Mouse (Mus musculus) limb, embryonic 15.5 days (tissue): Measurements from ENCODE around the gene Dnaja4. TPM values are rescaled to one million over a fixed set of nuclear protein-coding genes. Genes with fewer than 3 reads are reported as not detected.

ENCODE experiments used
- ATAC-seq: fragments of 200-750 bp; cut with Nextera tagmentation; 2 replicates; pipeline ENCODE4 v1.8.0; 2017; ENCODE audit warnings: low read depth, moderate TSS enrichment; ENCODE audit not compliant: insufficient number of reproducible peaks, low FRiP score, low TSS enrichment
- H3K27ac ChIP-seq: fragments of 300-500 bp; sonication (generic); 2 replicates; pipeline ENCODE4 v1.5.1; 2015; ENCODE audit warnings: moderate library complexity, mild to moderate bottlenecking, inconsistent platforms
- H3K27me3 ChIP-seq: fragments of 300-500 bp; sonication (generic); 2 replicates; pipeline ENCODE4 v1.6.1; 2015; ENCODE audit warnings: inconsistent platforms
- H3K36me3 ChIP-seq: fragments of 300-500 bp; sonication (generic); 2 replicates; pipeline ENCODE4 v1.6.1; 2015; ENCODE audit warnings: inconsistent platforms
- H3K4me1 ChIP-seq: fragments of 300-500 bp; sonication (generic); 2 replicates; pipeline ENCODE4 v1.6.1; 2015; ENCODE audit warnings: inconsistent platforms
- H3K4me2 ChIP-seq: fragments of 300-500 bp; sonication (generic); 2 replicates; pipeline ENCODE4 v1.6.1; 2015; ENCODE audit warnings: mild to moderate bottlenecking, inconsistent platforms
- H3K4me3 ChIP-seq: fragments of 300-500 bp; sonication (generic); 2 replicates; pipeline ENCODE4 v1.5.1; 2015; ENCODE audit warnings: mild to moderate bottlenecking, inconsistent platforms
- H3K9ac ChIP-seq: fragments of 300-500 bp; sonication (generic); 2 replicates; pipeline ENCODE4 v1.6.1; 2015; ENCODE audit warnings: inconsistent platforms
- H3K9me3 ChIP-seq: fragments of 300-500 bp; sonication (generic); 2 replicates; pipeline ENCODE4 v1.6.1; 2016; ENCODE audit warnings: inconsistent platforms
- WGBS: fragments of 180-500 bp; shearing (Covaris S2); methylation state at CpG from one replicate; pipeline ENCODE4 v1.1.7; 2015; 5-methylcytosine and 5-hydroxymethylcytosine counted together
- polyA plus RNA-seq: library from polyadenylated mRNA; unstranded; fragments of >200 nt; fragmentation: Nextera tagmentation; extraction: Ambion mirVana; gene quantifications from 2 replicates; pipeline ENCODE4 v1.2.1, GENCODE M21; 2015

Gene Dnaja4
- polyA plus RNA-seq: 10.1 and 14.8 TPM in 2 replicates

- peaks cover 5% of the 10 kb centered on the region; the same call in 1 of the 2 replicates for H3K27me3 ChIP-seq
- peak within 1 kb of the TSS; percentile 76 for H3K4me3 ChIP-seq
- H3K4me1 ChIP-seq: peaks cover 11% of the 10 kb centered on the region
- peak within 1 kb of the TSS; percentile 94 for H3K4me2 ChIP-seq
- H3K27ac ChIP-seq: peak within 1 kb of the TSS; percentile 47
- peak within 1 kb of the TSS; percentile 85 for H3K9ac ChIP-seq
- H3K9me3 ChIP-seq: no peaks in the 10 kb centered on the region
- 60% methylated on average over 17 of the region's 17 CpGs for WGBS
- H3K36me3 ChIP-seq: no peaks in the 10 kb centered on the region
- no peak for ATAC-seq
Measured at GRCm38 (mm10) chr9:54698318-54699086, at the start of gene Dnaja4. Gene Dnaja4 (plus strand): TSS chr9:54698873.

- Histone ChIP-seq H3K4me1 (no peaks in the 10 kb centered on the region), H3K27me3 (no peaks in the 10 kb centered on the region), H3K36me3 (no peaks in the 10 kb centered on the region), H3K9ac (no peak overlapping the region), H3K4me2 (no peak overlapping the region), H3K4me3 (no peak overlapping the region), H3K9me3 (no peaks in the 10 kb centered on the region), H3K27ac (no peak overlapping the region)
- ATAC-seq: no peak
- WGBS: 85% methylated on average over 1 of the region's 1 CpGs
Measured at GRCm38 (mm10) chr9:54649360-54649759, 49.3 kb upstream of the Dnaja4 start.

- H3K4me1 ChIP-seq: no peaks in the 10 kb centered on the region
- no peak overlapping the region for H3K4me2 ChIP-seq
- no peaks in the 10 kb centered on the region for H3K36me3 ChIP-seq
- no peak for ATAC-seq
- no peak overlapping the region for H3K9ac ChIP-seq
- H3K27me3 ChIP-seq: no peaks in the 10 kb centered on the region
- 85% methylated on average over 2 of the region's 2 CpGs for WGBS
- no peak overlapping the region for H3K27ac ChIP-seq
- no peaks in the 10 kb centered on the region for H3K9me3 ChIP-seq
- H3K4me3 ChIP-seq: no peak overlapping the region
Measured at GRCm38 (mm10) chr9:54652778-54653177, 45.9 kb upstream of the Dnaja4 start.

- no peak for ATAC-seq
- Histone ChIP-seq H3K27me3 (no peaks in the 10 kb centered on the region), H3K9ac (no peak overlapping the region), H3K27ac (no peak overlapping the region), H3K9me3 (no peaks in the 10 kb centered on the region), H3K4me1 (no peaks in the 10 kb centered on the region), H3K36me3 (no peaks in the 10 kb centered on the region), H3K4me3 (no peak overlapping the region), H3K4me2 (no peak overlapping the region)
- WGBS: 91% methylated on average over 2 of the region's 2 CpGs
Measured at GRCm38 (mm10) chr9:54655846-54656245, 42.8 kb upstream of the Dnaja4 start.

- H3K9ac ChIP-seq: no peak overlapping the region
- no peak for ATAC-seq
- WGBS: 84% methylated on average over 6 of the region's 6 CpGs
- no peak overlapping the region for H3K27ac ChIP-seq
- no peaks in the 10 kb centered on the region for H3K27me3 ChIP-seq
- H3K36me3 ChIP-seq: no peaks in the 10 kb centered on the region
- H3K4me2 ChIP-seq: no peak overlapping the region
- no peaks in the 10 kb centered on the region for H3K4me1 ChIP-seq
- H3K4me3 ChIP-seq: no peak overlapping the region
- no peaks in the 10 kb centered on the region for H3K9me3 ChIP-seq
Measured at GRCm38 (mm10) chr9:54656402-54656801, 42.3 kb upstream of the Dnaja4 start.

GRCm38 (mm10) chr9:54658773-54659172 is 39.9 kb upstream of the Dnaja4 start:
- Histone ChIP-seq H3K9me3 (no peaks in the 10 kb centered on the region), H3K9ac (no peak overlapping the region), H3K27ac (no peak overlapping the region), H3K4me3 (no peak overlapping the region), H3K36me3 (no peaks in the 10 kb centered on the region), H3K27me3 (no peaks in the 10 kb centered on the region), H3K4me1 (peaks cover 8% of the 10 kb centered on the region; the same call in 1 of the 2 replicates), H3K4me2 (no peak overlapping the region)
- no peak for ATAC-seq
- 84% methylated on average over 6 of the region's 6 CpGs for WGBS

GRCm38 (mm10) chr9:54661605-54662377 is 36.9 kb upstream of the Dnaja4 start, which contains the start of gene Acsbg1:
Gene Acsbg1 (minus strand): TSS chr9:54661870.
- ATAC-seq: no peak
- WGBS: 23% methylated on average over 10 of the region's 10 CpGs
- H3K4me2 ChIP-seq: no peak within 1 kb of the TSS

GRCm38 (mm10) chr9:54664358-54664757 is 34.3 kb upstream of the Dnaja4 start:
- Histone ChIP-seq H3K4me2 (no peak overlapping the region), H3K36me3 (no peaks in the 10 kb centered on the region), H3K4me3 (no peak overlapping the region), H3K27me3 (no peaks in the 10 kb centered on the region), H3K4me1 (peaks cover 8% of the 10 kb centered on the region; the same call in 1 of the 2 replicates), H3K27ac (no peak overlapping the region), H3K9me3 (no peaks in the 10 kb centered on the region), H3K9ac (no peak overlapping the region)
- 76% methylated on average over 9 of the region's 9 CpGs for WGBS
- no peak for ATAC-seq

More at GRCm38 (mm10) chr9:54661605-54662377, 36.9 kb upstream of the Dnaja4 start, which contains the start of gene Acsbg1:
- Histone ChIP-seq H3K36me3 (no peaks in the 10 kb centered on the region), H3K9ac (no peak within 1 kb of the TSS), H3K9me3 (no peaks in the 10 kb centered on the region), H3K27me3 (no peaks in the 10 kb centered on the region), H3K4me1 (peaks cover 8% of the 10 kb centered on the region; the same call in 1 of the 2 replicates), H3K4me3 (no peak within 1 kb of the TSS), H3K27ac (no peak within 1 kb of the TSS)

- Histone ChIP-seq H3K36me3 (no peaks in the 10 kb centered on the region), H3K4me3 (no peak overlapping the region), H3K4me1 (peaks cover 8% of the 10 kb centered on the region; the same call in 1 of the 2 replicates), H3K9me3 (no peaks in the 10 kb centered on the region), H3K4me2 (no peak overlapping the region), H3K9ac (no peak overlapping the region), H3K27me3 (no peaks in the 10 kb centered on the region), H3K27ac (no peak overlapping the region)
- no peak for ATAC-seq
- WGBS: 95% methylated on average over 3 of the region's 3 CpGs
Measured at GRCm38 (mm10) chr9:54666116-54666515, 32.6 kb upstream of the Dnaja4 start.

GRCm38 (mm10) chr9:54668455-54668854 is 30.2 kb upstream of the Dnaja4 start:
- H3K36me3 ChIP-seq: no peaks in the 10 kb centered on the region
- H3K27me3 ChIP-seq: no peaks in the 10 kb centered on the region
- H3K4me1 ChIP-seq: no peaks in the 10 kb centered on the region
- H3K9ac ChIP-seq: no peak overlapping the region
- H3K4me2 ChIP-seq: no peak overlapping the region
- no peak overlapping the region for H3K4me3 ChIP-seq
- H3K9me3 ChIP-seq: no peaks in the 10 kb centered on the region
- ATAC-seq: no peak
- H3K27ac ChIP-seq: no peak overlapping the region
- 66% methylated on average over 4 of the region's 4 CpGs for WGBS

GRCm38 (mm10) chr9:54671962-54672361 is 26.7 kb upstream of the Dnaja4 start:
- Histone ChIP-seq H3K36me3 (no peaks in the 10 kb centered on the region), H3K27ac (no peak overlapping the region), H3K27me3 (no peaks in the 10 kb centered on the region), H3K4me3 (no peak overlapping the region), H3K4me1 (no peaks in the 10 kb centered on the region), H3K4me2 (no peak overlapping the region), H3K9ac (no peak overlapping the region), H3K9me3 (no peaks in the 10 kb centered on the region)
- 79% methylated on average over 3 of the region's 3 CpGs for WGBS
- no peak for ATAC-seq

- WGBS: 83% methylated on average over 13 of the region's 13 CpGs
- no peak for ATAC-seq
Measured at GRCm38 (mm10) chr9:54673887-54674286, 24.8 kb upstream of the Dnaja4 start.

More at GRCm38 (mm10) chr9:54673887-54674286, 24.8 kb upstream of the Dnaja4 start:
- Histone ChIP-seq H3K27me3 (no peaks in the 10 kb centered on the region), H3K27ac (no peak overlapping the region), H3K9me3 (no peaks in the 10 kb centered on the region), H3K4me1 (no peaks in the 10 kb centered on the region), H3K4me3 (no peak overlapping the region), H3K9ac (no peak overlapping the region), H3K4me2 (no peak overlapping the region), H3K36me3 (no peaks in the 10 kb centered on the region)
